Mouse (Mus musculus): Measurements from ENCODE around the gene Slc7a1.

Gene Slc7a1

DNA sequence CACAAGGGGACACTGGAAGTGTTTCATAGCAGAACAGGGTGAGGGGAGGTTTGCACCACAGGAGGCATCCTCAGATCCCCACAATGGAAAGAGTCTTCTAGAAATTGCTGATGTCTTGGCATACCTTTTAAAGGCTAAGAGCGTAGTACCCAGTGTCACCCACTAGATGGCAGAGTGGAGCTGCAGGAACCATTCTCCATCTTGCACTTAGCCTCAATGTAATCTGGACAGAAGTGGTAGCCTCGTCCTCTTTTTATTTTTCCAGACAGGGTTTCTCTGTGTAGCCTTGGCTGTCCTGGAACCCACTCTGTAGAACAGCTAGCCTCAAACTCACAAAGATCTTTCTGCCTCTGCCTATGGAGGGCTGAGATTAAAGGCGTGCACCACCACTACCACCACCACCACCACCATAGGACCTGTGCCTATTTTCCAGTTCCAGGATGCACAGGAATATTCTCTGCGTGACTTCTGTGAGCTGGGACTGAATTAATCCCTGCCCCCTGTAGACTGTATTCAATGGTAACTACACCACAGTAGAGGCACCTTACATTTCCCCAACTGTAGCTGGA is 74.3 kb downstream of the Slc7a1 start:
- peak; percentile 91 for DNase-seq (ENCODE audit: low read depth, low spot score)

DNA sequence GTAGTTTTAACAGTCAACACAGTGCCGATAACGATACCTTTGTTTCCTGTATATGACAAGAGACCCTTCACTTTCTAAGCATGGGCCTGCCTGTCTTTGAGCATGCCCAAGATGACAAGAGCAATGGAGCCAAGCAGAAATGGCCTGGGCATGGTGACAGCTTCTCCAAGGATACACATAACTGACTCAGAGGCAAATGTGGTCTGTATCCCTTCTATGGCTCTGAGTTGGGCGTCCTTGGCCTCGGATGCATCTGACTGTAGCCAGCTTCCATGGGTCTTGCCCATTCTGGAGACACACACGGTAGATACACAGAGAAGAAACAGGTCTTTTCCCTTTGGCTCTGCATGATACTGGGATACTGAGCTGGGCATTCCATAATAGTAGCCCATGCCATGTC is 84.8 kb downstream of the Slc7a1 start:
- DNase-seq (ENCODE audit: low read depth, low spot score) = no peak

DNA sequence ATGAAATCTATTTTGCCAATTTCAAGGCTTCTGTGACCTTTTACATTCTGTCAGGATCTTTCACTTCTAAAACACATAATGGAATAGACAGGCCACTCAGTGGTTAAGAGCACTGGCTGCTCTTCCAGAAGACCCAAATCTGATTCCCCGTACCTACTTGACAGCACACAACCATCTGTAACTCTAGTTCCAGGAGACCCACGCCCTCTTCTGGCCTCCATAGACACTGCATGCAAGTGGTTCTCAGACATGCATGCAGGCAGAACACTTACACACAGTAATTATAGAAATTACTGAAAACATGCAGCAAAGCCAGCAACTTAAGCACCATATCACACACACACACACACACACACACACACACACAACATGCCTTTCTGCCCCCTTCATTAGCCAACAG is 87.3 kb downstream of the Slc7a1 start:
- no peak for DNase-seq (ENCODE audit: low read depth, low spot score)

DNA sequence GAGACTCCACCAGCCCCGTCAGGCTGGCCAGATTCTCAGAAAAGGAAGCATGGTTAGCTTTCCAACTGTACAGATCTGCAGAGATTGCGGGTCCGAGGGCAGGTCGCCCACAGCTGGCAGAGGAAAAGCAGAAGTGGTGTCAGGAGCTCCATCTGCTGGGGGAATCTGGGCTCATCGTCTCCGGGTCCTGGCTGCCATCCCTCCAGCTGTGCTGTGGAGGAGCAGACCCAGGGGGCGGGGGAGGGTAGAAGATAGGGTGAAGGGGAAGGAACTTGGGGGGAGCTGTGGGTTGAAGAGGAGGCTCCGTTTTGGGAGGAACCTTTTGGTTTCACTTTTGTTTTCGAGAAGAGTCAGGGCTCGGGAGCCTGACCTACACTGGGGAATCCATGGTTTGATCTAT is 88.9 kb downstream of the Slc7a1 start:
- peak; percentile 69 for DNase-seq (ENCODE audit: low read depth, low spot score)

DNA sequence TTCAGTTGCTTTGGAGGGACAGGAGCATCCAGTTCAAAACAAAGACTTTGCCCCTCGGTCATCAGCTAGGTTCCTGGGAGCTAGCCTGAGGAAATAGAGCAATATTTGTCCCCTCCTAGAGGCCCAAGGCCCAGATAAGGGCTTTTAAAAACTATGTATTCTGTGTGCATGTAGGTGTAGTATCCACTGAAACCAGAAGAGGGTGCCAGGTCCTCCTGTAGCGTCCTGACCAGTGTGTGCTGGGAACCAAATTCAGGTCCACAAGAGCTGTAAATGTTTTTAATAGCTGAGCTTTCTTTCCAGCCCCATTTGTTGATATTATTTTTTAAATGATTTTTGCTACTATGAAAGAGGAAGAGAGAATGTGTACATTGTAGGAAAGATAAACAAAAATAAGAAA is 95.6 kb downstream of the Slc7a1 start:
- DNase-seq (ENCODE audit: low read depth, low spot score) = no peak

DNA sequence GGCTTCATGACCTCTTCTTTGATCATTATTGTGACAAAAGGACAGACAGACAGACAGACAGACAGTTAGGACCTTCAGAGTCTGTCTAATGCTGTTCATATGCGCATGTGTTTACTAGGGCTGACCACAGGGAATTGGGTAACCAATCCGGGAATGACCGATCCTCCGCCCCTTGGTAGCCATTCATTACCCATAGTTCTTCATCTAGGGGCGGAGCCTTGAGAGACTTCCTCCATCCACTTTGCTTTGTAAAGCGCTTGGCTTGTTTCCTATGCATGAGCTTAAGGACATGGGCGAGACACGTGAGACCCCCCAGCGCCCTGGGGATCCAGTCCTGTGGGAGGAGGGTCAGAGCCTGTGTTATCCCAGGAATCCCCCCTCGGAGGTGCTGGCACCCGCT is 96.7 kb downstream of the Slc7a1 start:
- no peak for DNase-seq (ENCODE audit: low read depth, low spot score)

DNA sequence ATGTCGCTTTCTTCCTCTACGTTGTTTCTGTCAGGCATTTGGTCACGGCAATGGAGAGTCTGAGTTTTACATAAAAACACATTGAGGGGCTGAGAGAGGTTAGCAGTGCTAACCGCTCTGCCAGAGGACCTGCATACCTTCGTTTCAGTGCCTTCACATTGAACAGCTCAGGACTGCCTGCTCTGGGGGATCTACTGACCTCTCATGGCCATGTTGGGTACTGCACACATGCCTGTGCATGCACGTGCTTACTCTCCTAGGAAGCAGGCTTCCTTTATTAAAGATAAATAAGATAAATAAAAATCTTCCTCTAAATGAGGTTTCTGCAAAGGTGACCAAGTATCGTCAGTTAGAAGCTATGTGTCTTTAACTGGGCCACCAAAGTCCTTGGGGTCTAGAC is 106.4 kb downstream of the Slc7a1 start:
- peak; percentile 52 for DNase-seq (ENCODE audit: low read depth, low spot score)

DNA sequence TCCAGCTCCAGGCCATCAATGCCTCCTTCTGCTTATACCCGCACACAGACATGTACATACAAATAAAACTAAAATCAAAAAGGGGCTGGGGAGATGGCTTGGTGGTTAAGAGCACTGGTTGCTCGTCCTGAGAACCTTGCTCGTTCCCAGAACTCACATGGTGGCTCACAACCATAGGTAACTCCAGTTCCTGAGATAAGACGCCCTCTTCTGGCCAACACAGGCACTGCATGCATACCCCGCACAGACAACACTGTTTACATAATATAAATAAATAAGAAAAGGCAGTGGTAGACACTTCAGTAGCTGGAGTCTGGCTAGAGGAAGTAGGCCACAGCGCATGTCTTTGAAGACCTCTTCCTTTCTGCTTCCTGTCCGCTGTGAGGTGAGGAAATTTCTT is 106.8 kb downstream of the Slc7a1 start:
- no peak for DNase-seq (ENCODE audit: low read depth, low spot score)

DNA sequence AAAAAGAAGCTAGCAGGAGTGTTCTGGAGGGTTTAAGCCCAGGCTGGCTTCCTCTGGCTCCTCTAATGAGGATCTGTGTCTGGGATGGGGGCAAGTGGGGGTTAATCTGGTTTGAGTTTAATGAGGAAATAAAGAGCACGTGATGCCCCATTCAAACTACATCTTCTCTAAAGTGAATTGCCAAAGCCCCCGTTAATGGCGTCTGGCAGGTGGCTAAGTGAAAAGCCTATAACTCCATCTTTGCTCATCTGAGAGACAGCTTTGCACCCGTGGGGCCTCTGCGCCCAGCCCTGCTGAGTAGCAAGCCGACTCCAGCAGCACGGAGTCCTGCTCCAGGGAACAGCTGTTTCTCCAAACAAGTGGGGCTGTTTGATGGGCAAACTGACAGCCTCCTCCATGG is 109.8 kb downstream of the Slc7a1 start:
- DNase-seq (ENCODE audit: low read depth, low spot score) = no peak

DNA sequence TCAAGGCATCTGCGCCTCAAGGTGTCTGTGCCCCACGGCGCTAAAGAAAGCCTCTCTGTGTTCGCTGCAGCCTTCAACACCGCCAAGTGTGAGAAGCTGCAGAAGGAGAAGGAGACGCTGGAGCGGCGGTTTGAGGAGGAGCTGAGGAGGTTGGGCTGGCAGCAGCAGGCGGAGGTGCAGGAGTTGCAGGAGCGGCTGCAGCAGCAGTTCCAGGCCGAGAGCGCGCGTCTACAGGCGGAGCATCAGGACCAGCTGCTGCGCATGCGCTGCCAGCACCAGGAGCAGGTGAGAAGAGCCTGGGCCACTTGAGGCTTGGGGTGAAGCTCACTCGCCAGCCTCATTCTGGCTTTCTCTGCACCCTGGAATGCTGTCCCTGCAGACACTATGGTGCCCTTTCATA is 110.9 kb downstream of the Slc7a1 start:
- DNase-seq (ENCODE audit: low read depth, low spot score) = no peak

DNA sequence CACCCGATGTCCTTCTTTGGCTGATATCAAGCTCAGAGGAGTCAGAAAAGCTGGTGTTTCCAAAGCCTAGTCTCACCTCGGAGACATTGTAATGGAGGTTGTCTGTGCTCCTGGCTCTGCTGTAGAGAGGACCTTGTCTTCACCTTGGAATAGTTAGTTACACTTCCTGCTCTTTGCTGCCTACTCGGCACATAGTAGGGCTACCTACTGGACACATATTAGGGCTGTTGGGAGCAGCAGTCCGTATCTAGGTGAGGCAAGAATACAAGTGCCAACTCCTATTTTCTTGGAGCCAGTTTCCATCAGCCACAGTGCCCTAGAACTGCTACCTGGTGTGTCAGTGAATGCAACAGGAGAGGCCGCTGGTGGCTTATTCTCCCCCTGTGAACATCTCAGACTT is 112.2 kb downstream of the Slc7a1 start:
- DNase-seq (ENCODE audit: low read depth, low spot score) = no peak

DNA sequence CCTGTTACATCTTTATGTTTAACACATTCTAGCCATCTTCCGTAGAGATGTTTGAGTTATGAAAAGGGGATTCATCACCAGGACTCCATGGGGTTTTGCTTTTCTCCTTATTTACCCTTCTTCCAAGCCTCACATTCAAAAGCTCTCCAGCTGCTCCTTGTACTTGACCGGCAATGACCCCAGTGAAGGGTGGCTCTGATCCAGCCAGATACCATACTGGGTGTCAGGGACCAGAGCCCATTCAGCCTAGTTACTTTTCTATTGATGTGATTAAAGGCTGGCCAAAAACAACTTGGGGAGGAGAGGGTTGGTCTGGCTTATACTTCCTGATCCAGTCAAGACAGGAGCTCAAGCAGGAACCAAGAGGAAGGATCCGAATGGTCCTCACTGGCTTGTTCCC is 116.1 kb downstream of the Slc7a1 start:
- no peak for DNase-seq (ENCODE audit: low read depth, low spot score)

DNA sequence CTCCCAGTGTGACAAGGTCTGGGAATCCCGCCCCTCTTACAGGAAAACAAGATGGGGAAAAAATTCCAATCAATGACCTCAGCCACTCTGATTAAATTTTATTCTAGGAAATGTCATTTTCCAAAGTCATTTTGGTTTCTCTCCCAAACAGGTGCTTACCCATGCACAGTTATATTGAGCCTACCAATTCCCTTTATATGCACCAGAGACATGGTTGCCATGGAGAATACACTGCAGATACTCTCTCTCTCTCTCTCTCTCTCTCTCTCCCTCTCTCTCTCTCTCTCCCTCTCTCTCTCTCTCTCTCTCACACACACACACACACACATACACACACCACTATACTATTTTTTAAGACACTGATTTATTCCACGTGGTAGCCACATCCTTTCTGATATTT is 116.5 kb downstream of the Slc7a1 start:
- DNase-seq (ENCODE audit: low read depth, low spot score) = no peak

DNA sequence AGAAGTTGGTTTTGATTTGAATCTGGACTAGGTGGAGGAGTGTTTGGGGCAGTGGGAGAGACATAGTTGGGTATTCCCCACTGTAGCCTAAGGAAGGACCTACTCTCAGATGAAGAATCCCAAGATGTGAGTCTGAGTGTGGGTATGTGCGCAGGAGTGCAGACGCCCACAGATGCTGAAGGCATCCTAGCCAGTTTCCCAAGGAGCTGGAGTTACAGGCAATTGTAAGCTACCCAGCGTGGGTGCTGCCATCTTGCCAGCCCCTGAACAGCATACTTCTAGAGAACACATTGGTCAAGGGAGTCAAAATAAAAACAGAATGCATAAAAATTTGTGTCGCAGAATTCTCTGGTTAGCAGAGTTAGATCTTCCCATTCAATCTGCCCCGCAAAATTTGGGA is 117.1 kb downstream of the Slc7a1 start:
- no peak for DNase-seq (ENCODE audit: low read depth, low spot score)

DNA sequence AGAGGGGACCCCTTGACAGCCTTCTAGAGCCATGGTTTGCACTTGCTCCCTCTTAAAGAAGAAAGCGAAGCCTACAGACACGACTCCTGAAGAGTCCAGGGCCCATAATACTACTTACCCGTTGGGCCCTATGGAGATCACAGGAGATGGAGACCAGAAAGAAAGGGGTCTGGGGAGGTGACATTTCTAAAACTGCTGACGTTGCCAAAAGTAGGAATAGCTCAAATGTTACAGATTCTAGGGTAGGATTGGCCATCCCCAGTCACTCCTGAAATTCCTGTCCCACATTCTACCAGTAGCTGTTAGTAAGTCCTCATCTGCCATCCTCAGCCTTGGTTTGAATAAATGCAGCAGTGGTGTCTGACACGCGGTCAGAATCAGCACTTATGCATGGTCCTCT is 117.6 kb downstream of the Slc7a1 start:
- no peak for DNase-seq (ENCODE audit: low read depth, low spot score)

DNA sequence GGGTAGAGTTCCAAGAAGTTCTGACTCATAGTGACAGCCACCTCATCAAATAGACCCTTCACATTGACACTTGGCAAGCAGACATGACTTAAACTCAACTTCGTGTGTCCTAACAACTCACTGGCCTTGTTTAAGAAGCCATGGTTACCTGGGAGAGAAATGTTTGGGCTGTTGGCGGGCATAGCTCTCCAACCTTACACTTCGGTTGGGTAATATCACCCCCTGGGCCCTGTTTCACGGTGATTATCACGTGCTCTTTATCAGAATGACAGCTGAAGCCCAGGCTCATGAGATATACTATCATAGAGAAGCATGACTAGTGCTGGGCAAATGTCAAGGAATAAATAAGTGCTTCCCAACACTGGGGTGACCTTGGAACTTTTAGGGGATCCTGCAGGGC is 119.4 kb downstream of the Slc7a1 start:
- DNase-seq (ENCODE audit: low read depth, low spot score) = no peak

DNA sequence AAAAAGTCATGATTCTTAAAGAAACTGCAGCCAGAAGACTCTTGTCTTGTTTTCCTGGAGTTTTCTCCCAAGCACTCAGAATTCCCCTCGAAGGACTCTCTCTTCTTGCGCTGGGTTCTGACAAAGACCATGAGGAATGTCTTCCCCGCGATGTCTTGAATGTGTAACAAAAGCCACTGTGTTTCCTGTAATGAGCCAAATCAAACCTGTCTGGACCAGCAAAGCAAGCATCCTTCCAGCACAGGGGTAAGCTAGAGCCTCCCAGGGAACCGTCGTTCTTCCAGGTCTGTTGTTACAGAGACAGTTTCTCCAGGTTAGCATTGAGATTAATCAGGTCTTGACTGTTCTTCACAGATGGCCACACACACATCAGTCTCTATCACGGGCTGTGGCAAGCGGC is 121.5 kb downstream of the Slc7a1 start:
- peak; percentile 16 for DNase-seq (ENCODE audit: low read depth, low spot score)
